Mouse (Mus musculus): ENCODE measurements around the gene Fat3. TPM values are rescaled to one million over a fixed set of nuclear protein-coding genes. Genes with fewer than 3 reads are reported as not detected.

Gene Fat3
- polyA plus RNA-seq, 1 experiment from 2014 or later: 1.1 TPM

DNA sequence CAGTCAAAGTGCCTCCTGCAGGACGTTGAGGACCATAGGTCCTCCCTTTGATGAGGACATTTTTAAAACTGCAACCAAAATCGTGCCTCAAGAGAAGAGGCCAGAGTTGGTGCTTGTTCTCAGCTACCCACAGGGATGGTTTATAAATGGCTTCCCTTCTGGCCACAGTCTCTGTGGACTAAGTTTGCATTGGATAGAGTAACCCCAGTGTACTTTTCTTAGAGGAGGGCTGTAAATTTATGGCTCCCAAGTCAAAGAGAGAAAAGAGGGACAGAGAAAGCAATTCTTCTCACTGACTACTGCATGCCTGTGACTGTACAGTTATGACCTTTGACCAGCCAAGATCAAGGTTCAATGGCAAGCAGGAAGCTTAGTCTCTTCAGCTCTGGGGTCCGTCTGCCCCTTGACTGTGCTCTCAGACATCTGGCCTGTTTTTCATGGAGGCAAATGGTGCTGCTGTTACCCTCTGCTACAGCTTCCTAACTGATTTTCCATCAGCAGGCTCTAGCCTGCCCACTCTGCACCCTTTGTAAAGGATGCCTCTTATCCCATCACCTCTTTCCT, 542.8 kb downstream of the Fat3 start:
- ATAC-seq (ENCODE audit: extremely low read depth, insufficient number of reproducible peaks, low FRiP score, low TSS enrichment): no peak
- no peak overlapping the region for H3K4me2 ChIP-seq
- H3K36me3 ChIP-seq: no peaks in the 10 kb centered on the region
- H3K9me3 ChIP-seq: no peaks in the 10 kb centered on the region
- no peak overlapping the region for H3K9ac ChIP-seq
- WGBS: 58% methylated on average over 3 of the region's 3 CpGs
- no peaks in the 10 kb centered on the region for H3K27me3 ChIP-seq (replicated peaks)
- H3K27ac ChIP-seq (replicated peaks): no peak overlapping the region
- no peaks in the 10 kb centered on the region for H3K4me1 ChIP-seq
- no peak overlapping the region for H3K4me3 ChIP-seq

DNA sequence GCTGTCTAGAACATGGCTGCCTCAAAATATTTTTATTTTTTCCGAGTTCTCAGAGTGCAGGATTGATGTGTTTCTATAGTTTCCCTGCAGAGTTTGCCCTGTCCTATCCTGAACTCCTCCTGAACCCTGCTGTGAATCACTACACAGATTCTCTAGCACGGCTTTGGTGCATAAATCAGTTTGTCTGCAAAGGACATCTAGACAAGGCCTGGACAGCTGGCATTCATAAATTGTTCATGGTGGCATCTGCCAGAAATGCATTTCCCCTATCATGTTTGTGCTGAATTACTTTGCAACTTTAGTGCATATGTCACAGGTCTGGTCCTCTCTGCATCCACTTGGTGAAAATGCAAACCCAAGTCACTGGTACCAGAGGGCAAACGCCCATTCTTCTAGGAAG, 543.3 kb downstream of the Fat3 start:
- WGBS: 64% methylated on average over 3 of the region's 3 CpGs
- Histone ChIP-seq H3K9ac (no peak overlapping the region), H3K27ac (replicated peaks) (no peak overlapping the region), H3K4me2 (no peak overlapping the region), H3K9me3 (no peaks in the 10 kb centered on the region), H3K36me3 (no peaks in the 10 kb centered on the region), H3K27me3 (replicated peaks) (no peaks in the 10 kb centered on the region), H3K4me3 (no peak overlapping the region), H3K4me1 (no peaks in the 10 kb centered on the region)
- no peak for ATAC-seq (ENCODE audit: extremely low read depth, insufficient number of reproducible peaks, low FRiP score, low TSS enrichment)

DNA sequence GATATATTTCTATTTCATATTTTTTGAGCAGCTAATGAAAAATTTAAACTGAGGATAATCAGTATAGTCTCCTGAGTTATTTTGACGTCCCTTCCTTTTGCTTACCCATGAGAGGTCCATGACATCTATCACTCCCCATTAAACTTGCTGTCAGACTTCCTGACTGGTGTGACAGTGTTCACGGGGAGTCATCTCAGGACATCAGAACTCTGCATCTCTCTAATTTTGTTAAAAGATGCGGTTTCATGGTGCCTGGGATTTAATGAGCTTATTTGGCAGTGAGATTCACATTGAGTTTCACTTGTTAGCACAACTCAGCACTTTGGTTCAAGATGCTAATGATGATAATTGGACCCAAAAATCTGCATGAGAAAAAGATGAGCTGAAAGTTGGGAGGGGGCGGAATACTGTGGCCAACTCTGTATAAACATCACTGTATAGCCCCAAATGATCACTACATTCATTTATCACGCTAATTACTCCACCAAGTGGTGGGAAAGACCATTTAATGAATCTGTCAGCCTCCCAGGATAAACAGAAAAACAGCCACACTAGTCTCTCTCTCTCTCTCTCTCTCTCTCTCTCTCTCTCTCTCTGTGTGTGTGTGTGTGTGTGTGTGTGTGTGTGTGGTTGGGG, 545.8 kb downstream of the Fat3 start:
- Histone ChIP-seq H3K4me1 (no peaks in the 10 kb centered on the region), H3K27me3 (replicated peaks) (no peaks in the 10 kb centered on the region), H3K36me3 (no peaks in the 10 kb centered on the region), H3K27ac (replicated peaks) (no peak overlapping the region), H3K4me3 (no peak overlapping the region), H3K9me3 (no peaks in the 10 kb centered on the region), H3K9ac (no peak overlapping the region), H3K4me2 (no peak overlapping the region)
- WGBS: 71% methylated on average over 5 of the region's 5 CpGs
- ATAC-seq (ENCODE audit: extremely low read depth, insufficient number of reproducible peaks, low FRiP score, low TSS enrichment): no peak

DNA sequence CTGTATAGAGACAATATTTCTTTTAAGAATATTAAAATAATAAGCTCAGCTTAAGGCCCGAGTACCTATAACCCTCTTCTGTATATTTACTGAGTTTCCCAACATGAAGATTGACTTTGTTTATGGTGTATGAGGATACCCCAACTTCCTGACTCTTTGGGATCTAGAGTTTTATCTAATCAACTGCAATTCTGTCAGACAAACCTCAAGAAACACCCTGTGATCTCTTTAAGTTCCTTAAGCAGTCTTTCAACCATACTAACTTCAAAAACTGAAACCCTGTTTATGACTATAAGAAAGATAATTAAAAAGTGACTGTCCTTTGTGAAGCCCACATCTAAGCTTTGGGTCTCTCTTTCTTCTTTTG, 546.8 kb downstream of the Fat3 start:
- no peak overlapping the region for H3K4me2 ChIP-seq
- no peak overlapping the region for H3K9ac ChIP-seq
- no peaks in the 10 kb centered on the region for H3K36me3 ChIP-seq
- ATAC-seq (ENCODE audit: extremely low read depth, insufficient number of reproducible peaks, low FRiP score, low TSS enrichment): no peak
- no peaks in the 10 kb centered on the region for H3K9me3 ChIP-seq
- H3K27me3 ChIP-seq (replicated peaks): no peaks in the 10 kb centered on the region
- no peak overlapping the region for H3K27ac ChIP-seq (replicated peaks)
- 65% methylated on average over 1 of the region's 1 CpGs for whole genome bisulfite sequencing
- H3K4me3 ChIP-seq: no peak overlapping the region
- no peaks in the 10 kb centered on the region for H3K4me1 ChIP-seq

DNA sequence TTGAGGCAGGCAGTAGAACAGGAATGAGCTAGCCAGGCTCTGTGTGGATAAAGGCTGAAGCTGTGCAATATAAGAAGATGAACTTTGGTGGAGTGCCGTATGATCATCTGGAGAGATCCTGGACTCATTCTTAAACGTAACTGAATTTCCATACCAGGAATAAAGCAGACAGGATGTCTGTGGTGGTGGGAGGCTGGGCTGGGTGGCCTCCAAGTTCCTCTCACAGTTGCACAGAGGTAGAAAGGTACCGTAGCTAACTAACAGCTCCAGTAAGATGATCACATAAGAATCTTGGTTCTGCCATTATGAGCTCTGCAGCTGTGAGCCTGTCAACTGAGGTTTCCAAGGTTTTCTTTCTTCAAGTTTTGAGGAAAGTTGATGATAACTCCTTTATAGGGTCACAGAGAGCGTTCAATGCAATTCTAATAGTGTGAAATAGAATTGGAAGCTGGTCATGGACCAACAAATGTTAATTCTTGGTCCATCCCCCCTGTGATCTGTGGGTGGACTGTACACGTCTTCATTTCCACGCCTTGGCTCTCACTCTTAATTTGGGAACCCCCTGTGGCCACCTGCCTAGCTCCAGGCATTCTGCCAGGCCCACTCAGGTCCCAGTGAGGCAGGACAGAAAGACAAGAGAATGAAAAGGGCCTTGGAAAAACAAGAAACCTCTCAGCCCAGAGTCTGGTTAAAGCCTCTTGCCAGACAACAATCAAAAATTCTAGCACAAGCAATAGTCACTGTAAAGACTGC, 547.3 kb downstream of the Fat3 start:
- no peaks in the 10 kb centered on the region for H3K27me3 ChIP-seq (replicated peaks)
- no peaks in the 10 kb centered on the region for H3K4me1 ChIP-seq
- H3K9ac ChIP-seq: no peak overlapping the region
- H3K4me3 ChIP-seq: no peak overlapping the region
- H3K9me3 ChIP-seq: no peaks in the 10 kb centered on the region
- ATAC-seq (ENCODE audit: extremely low read depth, insufficient number of reproducible peaks, low FRiP score, low TSS enrichment): no peak
- H3K4me2 ChIP-seq: no peak overlapping the region
- H3K27ac ChIP-seq (replicated peaks): no peak overlapping the region
- H3K36me3 ChIP-seq: no peaks in the 10 kb centered on the region
- 70% methylated on average over 6 of the region's 6 CpGs for WGBS

DNA sequence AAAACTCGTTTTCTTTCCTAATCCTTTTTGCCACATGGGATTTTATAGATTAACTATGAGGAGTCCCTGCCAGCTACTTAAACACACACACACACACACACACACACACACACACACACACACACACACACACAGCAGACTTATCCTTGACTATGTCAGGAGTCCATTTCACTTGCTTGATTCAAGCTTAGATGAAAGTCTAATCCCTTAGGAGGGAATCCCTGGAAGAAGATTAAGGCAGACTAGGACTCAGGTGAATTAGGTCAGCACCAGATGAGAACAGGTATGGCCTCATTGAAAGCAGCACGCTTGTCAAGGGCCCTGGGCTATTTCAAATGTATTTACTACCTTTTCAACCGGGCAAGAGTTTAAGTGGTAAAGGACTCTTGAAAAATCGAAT, 553.0 kb downstream of the Fat3 start:
- H3K27me3 ChIP-seq (replicated peaks): no peaks in the 10 kb centered on the region
- no peak overlapping the region for H3K4me2 ChIP-seq
- WGBS: 75% methylated on average over 4 of the region's 4 CpGs
- no peak overlapping the region for H3K9ac ChIP-seq
- ATAC-seq (ENCODE audit: extremely low read depth, insufficient number of reproducible peaks, low FRiP score, low TSS enrichment): no peak
- H3K36me3 ChIP-seq: no peaks in the 10 kb centered on the region
- no peak overlapping the region for H3K4me3 ChIP-seq
- H3K9me3 ChIP-seq: no peaks in the 10 kb centered on the region
- H3K27ac ChIP-seq (replicated peaks): no peak overlapping the region
- H3K4me1 ChIP-seq: no peaks in the 10 kb centered on the region

DNA sequence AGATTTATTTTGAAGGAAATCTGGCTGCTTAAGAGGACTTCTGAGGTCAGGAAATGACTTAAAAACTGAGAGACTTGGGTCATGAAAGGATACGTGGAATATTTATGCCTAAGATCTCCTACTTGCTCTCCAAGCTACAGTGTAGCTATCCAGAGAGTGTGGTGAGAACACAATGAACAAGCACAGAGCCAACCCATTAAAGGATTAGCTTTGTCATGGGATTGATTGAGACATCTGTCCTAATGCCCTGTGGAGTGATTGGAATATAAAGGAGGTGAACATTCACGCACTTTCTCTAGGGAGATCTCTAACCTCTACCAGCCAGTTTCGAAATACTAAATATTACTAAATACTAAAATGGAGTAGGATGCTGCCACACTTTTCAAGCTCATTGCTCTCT, 556.9 kb downstream of the Fat3 start:
- ATAC-seq (ENCODE audit: extremely low read depth, insufficient number of reproducible peaks, low FRiP score, low TSS enrichment): no peak
- 74% methylated on average over 3 of the region's 3 CpGs for WGBS

DNA sequence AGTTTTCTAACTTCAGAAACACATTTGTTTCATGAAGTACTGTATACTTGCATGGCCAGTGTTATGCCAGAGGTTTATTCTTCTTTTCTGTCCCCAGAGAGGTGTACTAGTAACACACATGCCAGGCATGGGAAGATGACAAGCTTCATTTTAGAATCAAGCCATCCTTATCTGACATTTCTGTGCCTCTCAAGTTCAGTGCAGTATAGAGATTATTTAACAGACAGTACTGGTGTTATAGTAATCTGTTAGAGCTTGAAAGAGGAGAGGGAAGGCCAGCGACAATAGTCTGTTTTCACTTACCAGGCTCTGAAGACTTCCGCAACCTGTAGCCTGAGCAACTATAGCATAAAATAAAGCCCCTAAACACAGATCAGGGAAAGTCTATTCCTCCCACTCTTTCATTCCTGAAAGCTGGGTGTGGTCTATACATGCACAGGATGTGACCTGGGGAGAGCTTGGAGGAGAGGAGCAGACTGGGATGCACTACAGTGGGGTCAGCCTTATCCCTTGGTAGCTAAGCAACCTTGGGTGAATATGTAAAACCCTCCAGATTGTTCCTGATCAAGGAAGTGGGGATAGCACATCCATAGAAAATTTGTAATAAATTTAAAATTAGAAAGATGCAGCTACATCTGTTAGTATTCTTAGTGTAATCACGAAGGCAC, 557.5 kb downstream of the Fat3 start:
- no peak overlapping the region for H3K9ac ChIP-seq
- H3K36me3 ChIP-seq: no peaks in the 10 kb centered on the region
- no peak overlapping the region for H3K4me2 ChIP-seq
- 0 out of 2 replicates have a peak, but pooled peaks cover 3% of the 10 kb centered on the region for H3K4me1 ChIP-seq
- no peaks in the 10 kb centered on the region for H3K27me3 ChIP-seq (replicated peaks)
- H3K27ac ChIP-seq (replicated peaks): no peak overlapping the region
- 81% methylated on average over 3 of the region's 3 CpGs for WGBS
- H3K4me3 ChIP-seq: no peak overlapping the region
- H3K9me3 ChIP-seq: no peaks in the 10 kb centered on the region
- no peak for ATAC-seq (ENCODE audit: extremely low read depth, insufficient number of reproducible peaks, low FRiP score, low TSS enrichment)

More for the DNA sequence above, 556.9 kb downstream of the Fat3 start:
- no peak overlapping the region for H3K27ac ChIP-seq (replicated peaks)
- no peaks in the 10 kb centered on the region for H3K9me3 ChIP-seq
- no peaks in the 10 kb centered on the region for H3K36me3 ChIP-seq
- H3K4me2 ChIP-seq: no peak overlapping the region
- 0 out of 2 replicates have a peak, but pooled peaks cover 3% of the 10 kb centered on the region for H3K4me1 ChIP-seq
- H3K27me3 ChIP-seq (replicated peaks): no peaks in the 10 kb centered on the region
- no peak overlapping the region for H3K4me3 ChIP-seq
- H3K9ac ChIP-seq: no peak overlapping the region

DNA sequence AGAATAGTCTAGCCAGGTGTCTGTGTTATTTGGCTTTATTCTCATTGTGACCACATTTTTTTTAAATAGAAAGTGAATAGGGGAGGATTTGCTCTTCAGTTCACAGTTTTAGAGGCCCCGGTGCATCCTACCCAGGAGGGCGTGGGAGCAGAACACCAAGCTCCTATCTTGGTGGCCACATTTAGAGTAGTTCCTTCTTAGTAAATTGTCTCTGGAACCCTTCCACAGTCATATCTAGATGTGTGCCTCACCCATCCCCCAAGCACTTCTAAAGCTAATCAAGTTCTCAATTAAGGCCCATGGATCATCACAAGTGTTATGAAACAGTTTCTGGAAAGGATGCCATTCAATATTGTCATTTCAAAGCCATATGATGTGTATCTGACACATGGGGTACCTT, 559.3 kb downstream of the Fat3 start:
- H3K27ac ChIP-seq (replicated peaks): no peak overlapping the region
- no peak overlapping the region for H3K4me3 ChIP-seq
- no peaks in the 10 kb centered on the region for H3K36me3 ChIP-seq
- 0 out of 2 replicates have a peak, but pooled peaks cover 3% of the 10 kb centered on the region for H3K4me1 ChIP-seq
- ATAC-seq (ENCODE audit: extremely low read depth, insufficient number of reproducible peaks, low FRiP score, low TSS enrichment): no peak
- H3K27me3 ChIP-seq (replicated peaks): no peaks in the 10 kb centered on the region
- 77% methylated on average over 2 of the region's 2 CpGs for WGBS
- no peak overlapping the region for H3K4me2 ChIP-seq
- no peaks in the 10 kb centered on the region for H3K9me3 ChIP-seq
- no peak overlapping the region for H3K9ac ChIP-seq

DNA sequence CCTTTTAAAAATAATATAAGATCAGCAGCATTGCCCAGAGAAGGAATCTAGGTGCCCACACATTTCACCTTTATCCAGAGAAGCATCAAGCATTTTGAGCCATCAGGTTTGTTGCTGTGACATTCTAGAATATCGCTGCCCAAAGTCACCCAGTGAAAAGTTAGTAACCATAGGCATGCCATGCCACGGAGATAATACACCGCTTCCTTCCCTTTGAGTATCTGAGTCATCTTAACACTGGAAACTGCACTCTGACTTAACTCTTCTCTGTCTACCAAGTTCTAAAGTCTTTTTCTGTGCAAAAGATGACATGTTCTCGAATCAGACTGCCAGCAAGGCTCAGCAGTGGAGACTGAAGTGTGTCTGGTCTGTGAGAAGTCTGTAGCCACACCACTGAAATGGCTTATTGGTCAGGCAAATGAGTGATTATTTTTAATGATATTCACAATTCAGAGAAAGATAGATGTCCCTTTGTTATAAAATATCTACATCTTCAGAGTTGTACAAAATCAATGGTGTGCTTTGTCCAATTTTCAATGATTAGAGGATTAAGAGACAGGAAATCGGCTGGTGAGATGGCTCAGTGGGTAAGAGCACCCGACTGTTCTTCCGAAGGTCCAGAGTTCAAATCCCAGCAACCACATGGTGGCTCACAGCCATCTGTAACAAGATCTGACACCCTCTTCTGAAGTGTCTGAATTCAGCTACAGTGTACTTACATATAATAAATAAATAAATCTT, 560.0 kb downstream of the Fat3 start:
- Histone ChIP-seq H3K27ac (replicated peaks) (no peak overlapping the region), H3K9ac (no peak overlapping the region), H3K36me3 (no peaks in the 10 kb centered on the region), H3K4me1 (0 out of 2 replicates have a peak, but pooled peaks cover 3% of the 10 kb centered on the region), H3K4me2 (no peak overlapping the region), H3K4me3 (no peak overlapping the region), H3K27me3 (replicated peaks) (no peaks in the 10 kb centered on the region), H3K9me3 (no peaks in the 10 kb centered on the region)
- WGBS: 71% methylated on average over 7 of the region's 7 CpGs
- ATAC-seq (ENCODE audit: extremely low read depth, insufficient number of reproducible peaks, low FRiP score, low TSS enrichment): no peak

DNA sequence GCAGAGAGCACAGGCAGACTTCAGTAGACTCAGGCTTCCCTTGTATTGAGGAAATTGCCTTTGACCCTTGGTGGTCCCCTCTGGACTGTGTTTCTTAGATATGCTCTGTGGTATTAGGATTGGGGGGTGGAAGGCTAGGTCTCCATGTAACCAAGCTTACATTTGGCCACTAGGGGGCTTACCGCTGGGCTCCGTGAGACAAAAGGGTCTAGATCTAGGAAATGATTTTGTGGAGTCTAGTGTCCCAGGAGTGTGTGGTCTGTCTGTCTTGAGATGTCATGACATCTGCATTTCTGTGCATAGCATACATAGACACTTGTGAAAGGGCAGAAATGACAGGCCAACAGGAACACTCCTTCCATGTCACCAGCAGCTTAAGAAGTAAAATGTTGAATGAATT, 561.5 kb downstream of the Fat3 start:
- no peak for ATAC-seq (ENCODE audit: extremely low read depth, insufficient number of reproducible peaks, low FRiP score, low TSS enrichment)
- no peak overlapping the region for H3K9ac ChIP-seq
- no peak overlapping the region for H3K27ac ChIP-seq (replicated peaks)
- H3K9me3 ChIP-seq: no peaks in the 10 kb centered on the region
- no peaks in the 10 kb centered on the region for H3K27me3 ChIP-seq (replicated peaks)
- H3K4me1 ChIP-seq: 0 out of 2 replicates have a peak, but pooled peaks cover 3% of the 10 kb centered on the region
- no peak overlapping the region for H3K4me2 ChIP-seq
- H3K4me3 ChIP-seq: no peak overlapping the region
- H3K36me3 ChIP-seq: no peaks in the 10 kb centered on the region
- WGBS: 53% methylated on average over 2 of the region's 2 CpGs
